Mouse (Mus musculus): Measurements from ENCODE around the gene Sesn3. TPM values are rescaled to one million over a fixed set of nuclear protein-coding genes. Genes with fewer than 3 reads are reported as not detected.
"Not testable (repeated sequence)": the region's sequence is repeated elsewhere in the genome, so short reads cannot be mapped to it uniquely, and the experiment has no call there.

Gene Sesn3
- total RNA-seq, 4 experiments from 2014 or later: 13.9 to 20.4 (median 18.7) TPM

DNA sequence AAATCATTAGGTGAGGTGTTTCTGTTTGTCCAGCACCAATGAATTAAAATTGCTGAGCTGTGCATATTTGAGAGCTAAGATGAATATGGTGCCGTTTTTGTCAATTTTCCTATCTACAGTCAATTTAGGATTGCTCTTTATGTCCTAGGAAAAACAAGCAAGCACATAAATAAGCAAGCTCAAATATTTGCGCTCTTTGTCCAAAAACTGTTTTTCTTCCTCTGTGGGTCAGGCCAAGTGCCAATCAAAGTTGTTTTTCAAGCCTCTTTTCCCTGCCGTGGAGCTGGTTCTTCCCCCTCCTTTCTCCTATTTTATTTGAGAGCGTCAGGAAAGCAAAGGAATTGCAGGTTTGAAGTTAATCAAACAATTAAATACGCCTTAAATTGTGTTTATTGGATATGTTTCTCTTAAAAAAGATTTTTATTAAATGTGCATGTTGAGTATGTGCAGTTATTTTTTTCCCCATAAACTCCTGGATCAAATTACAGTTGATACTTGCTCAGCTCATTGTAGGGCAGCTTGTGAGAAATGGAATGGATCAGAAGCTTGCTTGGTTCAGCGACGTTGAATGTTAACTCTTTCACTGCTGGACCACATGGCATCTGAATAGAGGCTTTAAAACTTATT, 2.6 kb downstream of the Sesn3 start:
- no peak for DNase-seq (ENCODE audit: low spot score in 2 of 2)

DNA sequence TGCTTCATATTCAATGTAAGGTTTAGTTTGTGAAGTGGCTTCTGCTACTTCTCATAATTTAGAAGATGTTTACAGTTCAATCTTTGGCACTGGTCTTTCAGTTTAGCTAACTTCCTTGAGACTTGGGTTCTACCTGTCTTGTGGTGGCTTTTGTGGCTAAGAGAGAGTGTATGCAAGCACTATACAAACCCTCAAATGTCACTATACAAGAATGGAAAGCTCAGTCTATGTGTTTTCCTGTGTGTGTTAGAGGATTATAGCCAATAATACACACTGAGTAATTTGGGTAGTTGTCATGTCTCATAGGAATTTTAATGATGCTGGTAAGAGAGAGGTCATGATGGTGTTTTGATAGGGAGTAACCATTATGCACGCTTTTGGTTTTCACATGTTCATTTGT, 5.8 kb downstream of the Sesn3 start:
- no peak for DNase-seq (ENCODE audit: low spot score in 2 of 2)

DNA sequence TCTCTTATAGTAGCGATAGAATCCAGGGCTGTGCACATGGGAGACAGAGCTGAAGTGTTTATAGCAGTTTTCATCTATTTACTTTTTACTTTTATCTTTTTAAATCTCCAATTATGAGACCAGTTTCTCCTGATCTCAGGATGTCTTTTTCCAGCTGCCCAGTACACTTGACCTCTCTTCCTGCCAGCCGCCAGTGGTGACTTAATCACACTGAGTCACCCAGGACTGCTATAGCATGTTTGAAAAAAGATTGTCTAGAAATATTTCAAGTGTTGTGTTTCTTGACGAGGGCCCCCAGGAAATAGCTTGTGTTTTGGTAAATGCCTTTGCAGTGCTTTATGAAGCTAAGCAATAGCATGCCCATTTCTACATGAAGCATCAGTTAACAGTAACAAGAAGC, 10.2 kb downstream of the Sesn3 start:
- no peak for DNase-seq (ENCODE audit: low spot score in 2 of 2)

DNA sequence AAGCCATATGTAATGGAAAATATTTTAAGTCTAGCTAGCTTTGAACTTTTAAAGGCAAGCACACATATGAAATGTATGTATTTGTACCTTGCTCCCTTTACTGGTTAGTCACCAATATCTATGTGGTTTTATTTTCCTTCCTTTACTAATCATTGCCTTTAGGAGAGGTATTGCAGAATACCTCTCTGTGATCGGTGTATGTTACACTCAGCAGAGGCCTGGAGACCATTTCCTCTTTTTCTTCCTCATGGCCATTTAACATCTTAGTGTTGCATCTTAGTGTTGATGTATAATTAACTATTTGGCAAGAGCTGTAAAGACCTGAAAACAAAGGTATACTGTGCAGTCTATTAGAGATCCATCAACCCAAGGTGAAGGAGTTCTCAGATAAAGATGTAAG, 12.4 kb downstream of the Sesn3 start:
- DNase-seq (ENCODE audit: low spot score in 2 of 2): no peak

DNA sequence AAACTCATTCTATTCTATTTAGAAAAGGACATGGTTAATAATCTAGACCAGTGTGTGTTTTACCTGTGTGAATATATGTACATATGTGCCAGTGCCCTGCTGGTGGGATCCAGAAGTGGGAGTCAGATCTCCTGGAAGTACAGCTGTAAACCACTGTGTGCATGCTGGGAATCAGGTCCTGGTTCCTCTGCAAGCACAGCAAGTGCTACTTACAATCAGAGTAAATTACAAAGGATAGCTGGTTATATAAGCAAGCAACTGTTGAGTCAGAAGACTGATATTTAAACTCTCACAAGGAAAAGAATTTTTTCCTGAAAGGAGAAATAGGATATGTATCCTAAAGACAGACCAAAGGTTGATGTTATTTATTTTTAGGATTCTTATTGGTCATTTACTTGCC, 13.6 kb downstream of the Sesn3 start:
- DNase-seq (ENCODE audit: low spot score in 2 of 2): no peak

DNA sequence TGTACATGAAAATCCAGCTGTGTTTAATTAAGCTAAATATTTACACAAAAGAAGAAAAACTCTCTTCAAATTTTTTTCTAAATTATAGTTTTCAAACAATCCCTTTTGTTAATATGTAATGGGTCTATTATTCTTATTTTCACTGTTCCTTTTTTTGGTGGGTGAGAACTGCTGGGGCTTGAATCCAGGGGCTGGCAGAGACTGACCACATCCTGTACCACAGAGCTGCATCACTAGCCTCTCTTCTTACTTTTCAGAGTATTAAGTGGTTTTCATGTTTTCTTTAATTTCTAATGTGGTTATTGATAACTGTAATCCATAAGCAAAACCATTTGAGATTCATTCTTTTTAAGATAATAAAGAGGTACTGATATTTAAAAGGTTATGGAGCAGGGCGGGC, 19.0 kb downstream of the Sesn3 start:
- DNase-seq (ENCODE audit: low spot score in 2 of 2): no peak

DNA sequence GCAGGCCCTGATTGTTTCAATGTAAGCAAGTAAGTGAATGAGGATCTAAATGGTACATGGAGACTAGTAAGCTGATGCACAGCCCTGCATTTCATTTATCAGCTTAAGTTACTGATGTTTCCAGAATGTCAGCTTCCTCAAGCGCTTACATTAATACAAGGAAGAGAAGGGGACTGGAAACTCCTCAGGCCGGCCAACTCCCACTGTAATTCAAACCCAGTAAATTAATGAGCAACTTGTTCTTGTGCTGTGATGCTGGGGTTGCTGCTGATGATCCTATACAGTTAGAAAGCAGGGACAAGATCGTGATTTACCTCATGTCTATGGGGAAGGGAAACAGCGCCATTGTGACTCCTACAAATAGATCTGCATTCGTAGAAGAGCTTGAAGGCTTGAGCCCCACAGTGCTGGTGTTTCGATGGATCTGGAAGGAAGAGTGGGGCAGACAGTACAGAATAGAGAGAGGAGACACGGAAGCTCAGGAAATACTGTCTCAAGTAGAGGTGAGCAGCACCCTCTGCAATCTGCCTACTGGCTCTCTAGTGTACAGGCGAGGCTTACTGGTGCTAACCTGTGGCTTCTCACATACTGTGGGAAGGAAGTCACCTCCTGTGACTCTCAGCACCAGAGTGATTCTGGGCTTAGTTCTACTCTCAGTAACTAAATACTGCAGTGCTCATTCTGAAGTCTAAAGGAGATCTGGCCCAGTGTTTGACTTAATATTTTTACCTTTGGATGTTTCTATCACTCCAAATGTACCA, 21.0 kb downstream of the Sesn3 start:
- no peak for DNase-seq (ENCODE audit: low spot score in 2 of 2)

DNA sequence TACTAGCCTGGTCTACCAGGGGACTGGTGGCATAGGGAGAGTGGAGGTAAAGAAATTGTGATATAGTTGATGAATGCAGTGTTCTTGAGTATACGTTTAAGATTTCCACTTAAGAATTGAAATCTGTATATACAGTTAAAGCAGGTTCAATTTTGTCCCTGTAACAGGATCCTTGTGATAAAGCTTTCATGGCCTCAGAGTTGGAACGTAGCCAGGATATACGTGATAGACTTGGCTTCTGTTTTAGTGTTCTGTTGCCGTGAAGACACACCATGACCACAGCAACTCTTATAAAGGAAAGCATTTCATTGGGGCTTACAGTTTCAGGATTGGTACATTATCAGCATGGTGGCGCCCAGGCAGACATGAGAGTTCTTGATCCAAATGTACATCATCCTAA, 22.3 kb downstream of the Sesn3 start:
- DNase-seq (ENCODE audit: low spot score in 2 of 2): no peak

DNA sequence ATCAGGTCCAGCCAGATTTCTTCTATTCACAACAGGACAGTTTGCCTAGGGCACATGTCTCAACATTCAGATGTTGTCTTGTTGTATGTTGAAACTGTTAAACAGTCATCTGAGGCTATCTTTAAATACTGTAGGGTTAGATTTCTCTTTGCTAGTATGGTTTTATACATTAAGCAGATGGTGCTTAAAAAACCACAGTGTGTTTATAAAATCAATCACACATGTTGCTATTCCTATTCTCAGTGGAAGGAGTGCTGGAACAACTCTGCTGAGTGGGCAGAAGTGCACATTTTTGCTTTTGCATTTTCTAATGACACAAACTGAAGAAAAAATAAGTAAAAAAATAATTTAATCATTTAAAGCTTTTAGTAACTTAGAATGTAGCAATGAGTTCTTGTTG, 25.0 kb downstream of the Sesn3 start:
- DNase-seq (ENCODE audit: low spot score in 2 of 2): no peak

DNA sequence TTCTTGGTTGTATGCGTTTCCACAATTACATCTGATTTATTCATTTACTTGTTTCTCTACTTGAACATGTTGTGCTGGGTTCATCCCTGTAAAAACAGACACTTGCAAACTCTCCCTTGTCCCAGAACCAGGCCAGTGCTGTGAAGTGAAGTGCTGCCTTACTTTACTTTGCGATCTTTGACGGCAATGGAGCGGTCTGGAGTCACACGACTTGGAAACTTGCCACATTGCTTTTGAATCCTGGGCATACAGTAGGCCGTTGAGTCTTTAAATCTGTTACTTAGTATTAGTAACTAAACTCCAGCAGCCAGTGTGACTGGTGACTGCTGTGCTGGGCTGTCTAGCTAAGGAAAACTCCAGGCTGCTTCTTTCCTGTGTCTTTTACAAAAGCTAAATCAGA, 25.9 kb downstream of the Sesn3 start:
- no peak for DNase-seq (ENCODE audit: low spot score in 2 of 2)

DNA sequence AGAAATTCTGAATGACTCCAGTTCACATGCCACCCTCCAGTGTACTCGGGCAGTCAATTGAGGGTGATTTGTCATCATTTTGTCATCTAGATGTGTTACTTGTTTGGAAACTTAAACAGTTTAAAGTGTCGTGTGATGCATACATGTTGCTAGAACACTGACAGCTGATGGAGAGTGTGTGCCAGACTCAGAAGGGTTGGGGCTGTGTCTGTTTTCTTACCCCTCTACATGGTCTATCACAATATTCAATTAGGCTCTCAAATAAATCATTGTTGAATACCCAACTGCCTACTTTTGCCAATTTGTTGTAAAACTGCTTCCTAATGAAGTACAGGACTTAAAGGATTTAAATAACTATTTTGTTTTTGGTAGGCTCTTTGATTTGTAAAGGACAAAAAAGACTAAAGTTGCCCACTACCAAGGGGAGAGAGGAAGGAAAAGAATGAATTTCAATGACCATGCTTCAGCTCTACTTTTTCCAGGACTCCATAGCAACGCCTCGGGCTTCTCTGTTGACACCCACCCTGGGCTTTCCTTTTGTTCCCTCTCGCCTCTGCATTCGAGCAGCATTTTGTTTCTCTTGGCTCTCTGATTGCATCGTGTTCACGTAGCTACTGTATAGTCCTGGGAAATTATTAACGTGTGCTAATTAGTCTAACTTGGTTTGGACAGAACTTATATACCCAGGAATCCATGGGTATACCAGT, 29.5 kb downstream of the Sesn3 start:
- DNase-seq (ENCODE audit: low spot score in 2 of 2): no peak

DNA sequence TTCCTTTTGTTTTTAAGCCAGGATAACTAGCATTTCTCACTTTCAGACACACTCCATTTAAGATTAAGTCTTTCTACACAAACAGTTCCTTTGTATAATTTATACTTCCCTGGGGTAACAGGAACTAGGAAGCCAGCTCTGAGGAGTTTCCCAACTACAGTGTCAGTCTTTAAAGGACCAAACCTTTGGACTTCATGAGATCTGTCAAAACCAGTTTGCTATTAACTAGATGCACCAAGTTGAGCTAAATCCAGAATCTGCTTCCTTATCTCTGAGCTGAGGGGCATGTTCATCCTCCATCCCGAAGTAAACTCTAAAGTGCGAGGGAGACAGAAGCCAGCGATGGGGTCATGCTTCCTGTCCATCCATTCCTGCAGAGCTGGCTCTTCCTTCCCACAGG, 32.5 kb downstream of the Sesn3 start:
- no peak for DNase-seq (ENCODE audit: low spot score in 2 of 2)

DNA sequence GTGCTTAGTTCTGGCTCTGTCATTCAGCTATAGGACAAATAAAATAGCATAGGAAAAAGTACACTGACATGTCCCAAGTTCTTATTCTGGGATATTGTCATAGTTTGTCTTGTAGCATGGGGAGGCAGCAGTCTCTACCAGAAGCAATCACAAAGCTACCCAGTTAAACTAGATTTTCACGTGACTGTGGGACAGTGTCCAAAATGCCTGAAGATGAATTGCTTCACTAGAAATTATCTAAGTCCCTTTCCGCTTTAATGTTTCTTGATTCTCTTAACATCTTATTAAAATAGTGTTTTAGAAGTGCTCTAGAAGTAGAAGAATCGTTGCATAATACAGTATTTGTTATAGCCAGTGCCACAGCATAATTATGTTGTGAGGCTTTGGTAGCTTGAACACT, 39.1 kb downstream of the Sesn3 start:
- no peak for DNase-seq (ENCODE audit: low spot score in 2 of 2)

DNA sequence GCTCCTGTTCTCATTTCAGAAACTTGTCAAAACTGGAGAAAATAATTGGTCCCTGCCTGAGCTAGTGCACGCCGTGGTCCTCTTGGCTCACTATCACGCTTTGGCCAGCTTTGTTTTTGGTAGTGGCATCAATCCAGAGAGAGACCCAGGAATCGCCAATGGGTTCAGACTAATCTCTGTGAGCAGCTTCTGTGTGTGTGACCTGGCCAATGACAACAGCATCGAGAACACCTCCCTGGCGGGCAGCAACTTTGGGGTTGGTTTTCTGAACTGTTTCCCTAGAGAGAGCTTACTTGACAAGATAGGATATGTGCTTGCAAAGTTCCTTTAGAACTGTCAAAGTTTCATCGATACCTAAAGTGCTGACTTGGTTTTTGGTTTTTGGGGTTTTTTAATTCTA, 39.6 kb downstream of the Sesn3 start:
- DNase-seq (ENCODE audit: low spot score in 2 of 2): no peak

DNA sequence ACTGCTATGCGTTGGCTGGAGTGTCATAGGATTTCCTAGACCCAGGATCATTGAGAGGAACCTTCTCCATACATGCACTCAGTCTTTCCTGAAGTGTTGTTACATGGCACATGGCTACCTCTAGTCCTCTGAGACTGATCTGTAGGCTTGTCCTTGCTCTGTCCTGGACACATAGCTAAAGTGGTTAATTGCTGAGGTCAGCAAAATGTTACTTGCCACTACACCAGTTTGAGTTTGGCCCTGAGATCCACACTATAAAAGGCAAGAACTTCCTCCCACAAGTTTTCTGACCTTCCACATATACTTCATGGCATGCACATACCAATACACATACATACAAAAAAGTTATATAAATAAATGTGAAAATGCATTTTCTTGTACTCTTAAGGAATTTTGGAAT, 41.8 kb downstream of the Sesn3 start:
- DNase-seq (ENCODE audit: low spot score in 2 of 2): no peak

DNA sequence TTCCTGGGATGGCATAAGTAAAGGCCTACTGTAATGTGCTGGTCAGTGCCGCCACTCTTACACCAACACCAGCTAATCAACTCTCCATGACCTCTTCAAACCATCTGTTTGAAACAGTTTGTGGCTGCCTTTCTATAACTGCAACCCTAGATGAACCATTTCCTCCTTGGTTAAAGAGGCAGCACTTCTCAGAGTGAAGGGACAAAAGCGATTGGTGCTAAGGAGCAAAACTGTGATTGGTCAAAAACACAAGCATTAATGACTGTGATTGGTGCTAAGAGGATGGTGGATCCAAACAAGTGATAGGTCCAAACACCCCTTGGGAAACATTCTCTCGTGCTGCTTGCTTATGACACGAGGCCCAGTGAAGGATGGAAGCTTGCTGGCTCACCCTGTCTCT, 61.0 kb downstream of the Sesn3 start:
- no peak for DNase-seq (ENCODE audit: low spot score in 2 of 2)

DNA sequence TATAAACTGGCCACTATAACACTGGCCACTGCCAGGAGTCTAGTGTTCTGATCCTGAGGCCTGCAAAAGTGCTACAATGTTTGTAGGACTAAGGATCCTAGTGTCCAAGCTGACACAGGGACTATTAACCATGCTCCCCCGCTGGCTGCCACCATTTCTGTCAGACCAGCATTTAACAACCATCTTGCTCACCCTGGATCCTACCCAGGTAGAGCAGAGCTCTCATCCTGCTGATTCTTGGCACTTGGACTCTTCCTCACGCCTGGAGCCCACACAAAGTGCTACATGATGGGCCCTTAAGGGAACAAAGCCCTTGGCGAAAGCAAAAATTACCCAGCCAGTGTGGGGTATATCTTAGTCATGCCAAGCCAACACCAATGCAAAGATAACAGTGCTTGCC, 62.0 kb downstream of the Sesn3 start:
- DNase-seq (ENCODE audit: low spot score in 2 of 2): no peak

DNA sequence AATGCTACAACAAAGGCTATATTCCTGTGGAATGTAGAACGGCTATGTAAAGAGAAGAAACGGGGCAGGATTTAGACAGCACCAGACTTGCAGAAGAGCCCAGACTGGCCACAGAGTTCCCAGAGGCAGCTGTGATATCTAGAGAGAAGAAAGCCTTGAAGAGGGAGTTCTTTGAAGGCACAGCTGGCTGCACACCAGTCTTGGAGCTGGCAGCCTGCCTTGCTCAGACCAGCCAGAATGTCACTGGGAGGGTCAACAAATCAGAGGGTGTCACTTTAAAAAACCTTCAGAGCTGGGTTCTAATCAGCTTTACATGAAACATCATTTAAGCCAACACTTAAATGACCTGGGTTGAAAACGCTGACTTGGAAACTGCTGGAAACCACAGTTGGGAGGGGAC, 63.8 kb downstream of the Sesn3 start:
- DNase-seq (ENCODE audit: low spot score in 2 of 2): no peak

DNA sequence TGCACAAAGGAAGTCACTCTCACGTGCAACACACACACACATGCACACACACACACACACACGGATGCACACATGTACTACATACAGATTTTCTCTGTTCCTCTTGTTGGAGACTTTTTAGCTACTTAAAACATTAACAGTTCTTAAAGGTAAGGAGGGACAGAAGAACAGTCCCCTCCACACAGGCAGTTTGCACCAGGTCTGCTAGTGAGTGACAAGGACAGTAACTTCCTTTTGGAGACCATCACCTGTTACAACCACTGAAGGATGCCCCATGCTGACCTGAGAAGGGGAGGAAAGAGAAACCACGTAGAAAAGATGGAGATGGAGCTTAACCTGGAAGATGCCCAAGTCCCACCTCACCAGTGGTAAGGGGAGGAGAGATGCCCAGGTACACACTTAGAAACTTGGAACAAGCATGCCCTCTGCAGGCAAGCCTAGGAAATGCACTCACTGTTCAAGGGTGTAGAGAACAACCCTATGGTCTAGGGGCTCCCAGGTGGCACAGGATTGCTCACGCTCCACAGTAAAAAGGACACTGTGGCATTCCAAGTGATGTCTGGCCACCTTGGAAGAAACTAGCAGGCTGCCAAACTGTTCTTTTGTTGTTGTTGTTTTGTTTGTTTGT, 67.3 kb downstream of the Sesn3 start:
- peak; percentile 32 to 48 for DNase-seq (ENCODE audit: low spot score in 2 of 2)

DNA sequence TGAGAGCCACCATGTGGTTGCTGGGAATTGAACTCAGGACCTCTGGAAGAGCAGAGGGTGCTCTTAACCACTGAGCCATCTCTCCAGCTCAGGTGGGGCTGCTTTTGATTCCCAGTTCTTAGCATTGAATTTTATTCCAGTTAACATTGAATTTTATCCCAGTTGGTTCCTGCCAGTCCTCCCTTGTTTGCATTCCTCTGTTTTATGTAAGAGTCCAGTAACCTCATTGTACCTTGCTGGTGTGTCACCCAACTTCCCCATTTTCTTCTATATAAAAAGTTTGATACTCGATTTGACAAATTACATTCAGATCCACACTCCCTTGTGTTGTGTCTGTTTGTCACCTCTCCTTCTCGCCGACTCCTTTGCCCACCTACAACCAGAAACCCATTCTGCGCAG, 71.0 kb downstream of the Sesn3 start:
- not testable (repeated sequence) for DNase-seq (ENCODE audit: low spot score in 2 of 2)

DNA sequence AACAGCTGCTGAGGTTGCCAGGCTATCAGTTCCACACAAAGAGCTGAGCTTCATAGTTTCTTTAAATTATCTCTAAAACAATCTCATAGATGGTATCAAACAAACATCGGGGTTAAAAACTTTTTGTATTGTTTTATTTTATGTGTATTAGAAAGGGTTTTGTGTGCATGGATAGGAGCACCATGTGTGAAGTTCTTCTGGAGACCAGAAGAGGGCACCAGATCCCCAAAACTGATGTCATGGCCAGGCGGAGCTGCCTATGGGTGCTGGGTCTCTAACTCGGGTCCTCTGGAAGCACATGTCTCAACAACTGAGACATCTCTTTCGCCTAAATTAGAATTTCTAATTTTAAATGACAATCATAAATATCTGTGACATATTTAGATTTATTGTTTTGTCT, 73.5 kb downstream of the Sesn3 start:
- DNase-seq (ENCODE audit: low spot score in 2 of 2): no peak

DNA sequence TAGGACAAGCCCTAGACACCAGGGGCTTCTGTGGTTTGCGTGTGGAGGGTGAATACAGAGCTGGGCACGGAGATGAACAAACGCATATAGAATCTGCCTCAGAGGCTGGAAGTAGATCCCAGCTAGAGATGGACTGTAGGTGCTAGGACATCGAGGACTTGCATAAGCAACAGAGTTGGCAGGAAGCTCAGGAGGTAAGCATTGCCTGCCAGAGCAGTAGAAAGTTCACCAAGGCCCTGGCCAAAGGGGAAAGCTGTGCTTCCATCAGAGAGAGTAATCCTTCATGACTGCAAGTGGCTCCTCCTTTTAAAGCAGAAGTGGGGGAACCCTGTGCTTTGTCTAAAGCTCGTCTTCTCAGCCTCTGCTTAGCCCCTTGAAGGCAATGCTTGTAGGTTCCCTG, 74.5 kb downstream of the Sesn3 start:
- no peak for DNase-seq (ENCODE audit: low spot score in 2 of 2)
